Mouse (Mus musculus): Measurements from ENCODE around the gene Slc5a4a. TPM values are rescaled to one million over a fixed set of nuclear protein-coding genes. Genes with fewer than 3 reads are reported as not detected.

The Slc5a4a gene
- polyA plus RNA-seq, 1 experiment from 2014 or later = not detected

- Histone ChIP-seq H3K4me1 (ENCODE audit: control insufficient read depth, insufficient read depth, low read length) (peaks cover 9% of the 10 kb centered on the region; the same call in 1 of the 2 replicates), H3K27me3 (ENCODE audit: control insufficient read depth, insufficient read depth, low read length) (no peaks in the 10 kb centered on the region), H3K27ac (ENCODE audit: low read length) (peak within 1 kb of the TSS; percentile 85), H3K9ac (replicated peaks; ENCODE audit: low read depth, low read length) (peak within 1 kb of the TSS; percentile 64), H3K36me3 (ENCODE audit: control insufficient read depth, insufficient read depth, low read length) (no peaks in the 10 kb centered on the region), H3K4me2 (replicated peaks; ENCODE audit: low read depth, low read length) (peak within 1 kb of the TSS; percentile 64), H3K4me3 (ENCODE audit: low read depth, low read length) (peak within 1 kb of the TSS; percentile 69), H3K9me3 (ENCODE audit: control insufficient read depth, low read depth, low read length) (no peaks in the 10 kb centered on the region)
- under 1% methylated on average over 47 of the region's 47 CpGs for WGBS
- ATAC-seq (ENCODE audit: insufficient number of reproducible peaks, insufficient read depth, low FRiP score, low read depth) = peak; percentile 96
These were observed 90.3 kb downstream of the Slc5a4a start, which contains the start of gene Prmt2 for GRCm38 (mm10) chr10:76237341-76238225. Gene Prmt2, minus strand, starts transcription at chr10:76237865.

MicroRNAs within 50 kb of the gene (microRNA counts, 519-probe panel; counts per million panel counts)
- 1,646 counts per million, percentile 10 among the panel's probes with 10 or more counts for microRNA mmu-miR-678

Small RNAs within 50 kb of the gene (microRNA-seq; reads per million reads assigned to microRNA genes)
- not detected for gene Mir678

Other genes starting within 250 kb of the Slc5a4a start
- gene Smarcb1, start 225.8 kb upstream of the Slc5a4a start, polyA plus RNA-seq (2014; fragmentation: Nextera tagmentation; extraction: Ambion mirVana) = 182 and 197 TPM in 2 replicates
- 40.3 and 47.6 TPM in 2 replicates for gene Chchd10, start 214.3 kb upstream of the Slc5a4a start, polyA plus RNA-seq (2014; fragmentation: Nextera tagmentation; extraction: Ambion mirVana)
- 47.9 and 59.5 TPM in 2 replicates for gene Mmp11, start 211.0 kb upstream of the Slc5a4a start, polyA plus RNA-seq (2014; fragmentation: Nextera tagmentation; extraction: Ambion mirVana)
- not detected in 2 replicates for gene Gm867, start 206.8 kb upstream of the Slc5a4a start, polyA plus RNA-seq (2014; fragmentation: Nextera tagmentation; extraction: Ambion mirVana)
- gene Vpreb3, start 204.4 kb upstream of the Slc5a4a start, polyA plus RNA-seq (2014; fragmentation: Nextera tagmentation; extraction: Ambion mirVana) = 0.88 and 1.3 TPM in 2 replicates
- not detected in 2 replicates for gene Gm5134, start 192.9 kb upstream of the Slc5a4a start, polyA plus RNA-seq (2014; fragmentation: Nextera tagmentation; extraction: Ambion mirVana)
- 23.2 and 24.8 TPM in 2 replicates for gene Zfp280b, start 114.8 kb upstream of the Slc5a4a start, polyA plus RNA-seq (2014; fragmentation: Nextera tagmentation; extraction: Ambion mirVana)
- not detected in 2 replicates for gene Slc5a4b, start 36.5 kb upstream of the Slc5a4a start, polyA plus RNA-seq (2014; fragmentation: Nextera tagmentation; extraction: Ambion mirVana)
- 58.1 and 61.4 TPM in 2 replicates for gene Prmt2, start 90.4 kb downstream of the Slc5a4a start, polyA plus RNA-seq (2014; fragmentation: Nextera tagmentation; extraction: Ambion mirVana)
- gene S100b, start 106.4 kb downstream of the Slc5a4a start, polyA plus RNA-seq (2014; fragmentation: Nextera tagmentation; extraction: Ambion mirVana) = 1.6 and 2.1 TPM in 2 replicates
- 7.8 TPM in 2 replicates for gene Dip2a, start 197.8 kb downstream of the Slc5a4a start, polyA plus RNA-seq (2014; fragmentation: Nextera tagmentation; extraction: Ambion mirVana)

All from stomach, embryonic 14.5 days (tissue).